Mouse (Mus musculus) cerebellum, postnatal 25 days (tissue): ENCODE measurements at regions not wholly inside any gene's neighbourhood (a gene's known extent, or its start where the extent isn't known, plus 50 kb on each side); places are given as distances from the start of the nearest gene placed in this dataset.

Experiments
- DNase-seq, 2 experiments: peaks; one replicate each; pipeline ENCODE4 v3.0.0; 2021; ENCODE audit warnings: mixed read lengths in 2 of 2

GRCm38 (mm10) chr2:106083001-106083400 lies 79.7 kb upstream of the Dnajc24 start:
- peak in 1 of 2 experiments; percentile 5 for DNase-seq

DNA sequence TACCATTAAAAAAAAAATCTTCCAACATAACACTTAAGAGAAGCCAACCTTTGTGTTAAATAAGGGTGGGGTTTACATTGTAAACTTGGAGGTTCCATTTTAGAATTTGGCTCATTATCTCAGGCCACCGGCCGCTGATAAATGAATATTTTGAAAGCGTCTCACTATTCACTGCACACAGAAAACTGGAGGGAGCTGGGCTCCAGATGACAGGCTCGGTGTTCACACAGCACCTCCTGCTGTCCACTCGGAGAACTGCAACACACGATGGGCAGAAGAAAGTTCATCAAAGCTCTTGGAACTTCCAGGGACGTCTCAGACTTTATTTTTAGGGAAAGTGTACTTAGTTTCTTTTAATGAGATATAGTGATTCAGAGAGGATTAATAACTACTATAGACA lies 78.6 kb upstream of the Dnajc24 start:
- peak; percentile 85 to 88 for DNase-seq

DNA sequence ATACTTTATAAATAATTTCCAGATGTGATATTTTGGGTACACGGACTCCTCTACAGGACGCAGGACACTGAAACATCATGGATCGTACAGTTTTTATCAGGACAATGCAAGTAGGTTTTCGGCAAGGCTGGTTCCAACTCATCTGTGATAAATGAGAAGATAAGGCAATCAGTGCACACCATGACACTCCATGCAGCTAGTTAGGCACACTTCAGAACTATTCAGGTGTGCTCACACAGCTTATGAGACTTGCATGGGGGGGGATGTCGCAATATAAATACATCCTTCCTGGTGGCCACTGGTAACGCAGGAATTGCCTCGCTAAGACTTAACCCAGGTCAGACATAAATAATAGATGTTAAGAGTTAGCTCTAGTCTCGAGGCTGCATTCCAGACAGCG lies 77.3 kb upstream of the Dnajc24 start:
- DNase-seq: no peak

DNA sequence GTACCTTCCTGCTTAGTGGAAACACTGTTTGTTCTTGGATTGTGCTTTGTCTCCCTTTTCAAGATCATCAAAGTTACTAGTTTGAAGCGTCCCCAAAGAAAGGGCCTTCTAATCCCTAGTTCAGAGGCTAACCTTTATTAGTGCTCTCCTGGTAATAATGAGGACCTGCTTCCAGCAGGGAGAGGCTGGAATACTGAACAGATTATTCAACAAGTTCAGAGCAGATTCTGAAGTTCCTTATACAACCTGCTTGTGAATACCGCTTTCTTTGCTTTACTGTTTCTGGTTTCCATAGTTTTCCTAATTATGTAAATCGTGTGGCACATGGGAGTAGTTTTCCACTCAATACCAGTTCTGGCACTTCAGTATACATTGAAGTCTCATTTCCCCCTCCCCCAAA lies 75.2 kb upstream of the Dnajc24 start:
- no peak for DNase-seq

DNA sequence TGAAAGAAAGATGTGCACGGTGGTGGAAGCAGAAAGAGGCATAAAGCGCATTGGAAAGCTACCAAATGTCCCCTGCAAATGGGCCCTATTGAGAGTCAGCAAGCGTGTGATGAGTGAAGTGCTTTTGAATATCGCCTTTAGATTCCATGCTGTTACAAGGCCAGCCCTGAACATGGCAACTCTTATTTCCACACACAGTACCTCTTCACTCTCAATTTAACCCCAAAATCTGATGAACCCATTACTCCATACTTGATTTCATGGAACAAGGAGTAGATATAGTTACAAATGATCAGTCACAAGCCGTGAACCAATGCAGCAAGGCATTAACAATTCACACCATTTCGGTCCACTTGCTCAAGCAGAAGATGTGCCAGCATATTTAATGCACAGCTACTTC lies 71.1 kb upstream of the Dnajc24 start:
- DNase-seq: no peak

DNA sequence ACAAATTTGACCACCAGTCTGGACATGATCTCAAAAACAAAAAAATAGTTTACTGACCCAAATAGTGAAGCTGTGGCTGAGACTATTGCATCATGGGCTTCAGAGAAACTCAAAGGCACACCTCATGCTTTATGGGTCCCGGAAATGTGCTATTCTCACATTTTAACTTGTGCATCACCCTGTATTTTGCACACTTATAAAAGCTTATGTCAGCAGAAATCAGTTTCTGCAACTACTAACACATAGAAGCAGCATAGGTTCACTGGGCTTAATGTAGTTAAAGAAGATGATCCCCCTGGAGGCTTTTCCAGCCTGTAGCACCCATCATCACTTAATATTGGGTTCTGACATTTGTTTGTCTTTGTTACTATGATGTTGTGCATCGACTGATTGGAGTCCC lies 61.0 kb upstream of the Dnajc24 start:
- DNase-seq: no peak
